25 mouse cellular contexts compared by ENCODE assay signal in genomic region chr10:94295923-94296605, GRCm38 (mm10). TPM values are rescaled to one million over a fixed set of nuclear protein-coding genes. Genes with fewer than 3 reads are reported as not detected.
DNase-seq lines count a peak whose midpoint lies in the region; ATAC-seq lines count a peak whose summit lies in the region.
"Had no signal": no experiment of that assay in that cellular context is flagged by ENCODE, and none has a peak within 500 bp of the region (broad histone marks: within the 10 kb centered on the region; RNA-seq: fewer than 3 reads in every experiment).

No protein-coding gene starts in this region.

- WGBS in forebrain, embryonic 13.5 days = 93% methylated on average over 5 of the region's 5 CpGs
- 90% methylated on average over 5 of the region's 5 CpGs for WGBS in forebrain, embryonic 15.5 days
- 80% methylated on average over 5 of the region's 5 CpGs for WGBS in hindbrain, embryonic 14.5 days
- 94% methylated on average over 5 of the region's 5 CpGs for WGBS in midbrain, embryonic 15.5 days

- ATAC-seq in forebrain, embryonic 13.5 days = no peak
- no peak for ATAC-seq in forebrain, embryonic 15.5 days (replicated peaks)
- ATAC-seq in hindbrain, embryonic 14.5 days (ENCODE audit: low FRiP score) = no peak
- ATAC-seq in midbrain, embryonic 15.5 days (replicated peaks) = no peak
- ATAC-seq: CD4-positive, CD25-positive, alpha-beta regulatory T cell, adult 4 months had no signal

- peak overlapping the region; percentile 55; the same call in 1 of the 2 replicates for H3K27ac ChIP-seq in forebrain, embryonic 13.5 days
- no peak overlapping the region for H3K27ac ChIP-seq in forebrain, embryonic 15.5 days (replicated peaks)
- H3K27ac ChIP-seq in hindbrain, embryonic 14.5 days = 0 out of 2 replicates have a peak overlapping the region, but pooled peaks have one; percentile 16
- peak overlapping the region; percentile 62; the same call in 1 of the 2 replicates for H3K27ac ChIP-seq in midbrain, embryonic 15.5 days
- H3K27ac ChIP-seq: kidney, embryonic 15.5 days; left cerebral cortex, adult 2 months; liver, embryonic 14.5 days had no signal

- DNase-seq in MN1 (ENCODE audit: low spot score) = peak; percentile 34
- no peak for DNase-seq in hindbrain, embryonic 14.5 days (ENCODE audit: low spot score)
- DNase-seq in frontal cortex, postnatal 10 days (ENCODE audit: low spot score in 2 of 2) = no peak
- no peak for DNase-seq in lung, postnatal 14 days
- DNase-seq: gastrocnemius, postnatal 10 days; heart, adult 18-20 months; heart, postnatal 14 days; kidney, adult 11 months; kidney, postnatal 36 days; lung, embryonic 14.5 days; lung, postnatal 36 days; thymus, adult 18-20 months; thymus, postnatal 36 days had no signal

- no peak overlapping the region for H3K4me2 ChIP-seq in forebrain, embryonic 13.5 days
- H3K4me2 ChIP-seq in forebrain, embryonic 15.5 days (replicated peaks) = no peak overlapping the region
- H3K4me2 ChIP-seq in hindbrain, embryonic 14.5 days (replicated peaks) = no peak overlapping the region
- no peak overlapping the region for H3K4me2 ChIP-seq in midbrain, embryonic 15.5 days
- H3K4me2 ChIP-seq: heart, embryonic 12.5 days; kidney, embryonic 15.5 days; lung, embryonic 14.5 days had no signal

- no peaks in the 10 kb centered on the region for H3K27me3 ChIP-seq in forebrain, embryonic 13.5 days
- no peaks in the 10 kb centered on the region for H3K27me3 ChIP-seq in forebrain, embryonic 15.5 days
- H3K27me3 ChIP-seq in hindbrain, embryonic 14.5 days (ENCODE audit: control insufficient read depth, insufficient read depth, low read length) = no peaks in the 10 kb centered on the region
- no peaks in the 10 kb centered on the region for H3K27me3 ChIP-seq in midbrain, embryonic 15.5 days (replicated peaks)
- H3K27me3 ChIP-seq: heart, embryonic 12.5 days had no signal

- H3K4me3 ChIP-seq in forebrain, embryonic 13.5 days = no peak overlapping the region
- no peak overlapping the region for H3K4me3 ChIP-seq in forebrain, embryonic 15.5 days
- no peak overlapping the region for H3K4me3 ChIP-seq in hindbrain, embryonic 14.5 days (replicated peaks; ENCODE audit: low read length)
- H3K4me3 ChIP-seq in midbrain, embryonic 15.5 days = no peak overlapping the region
- H3K4me3 ChIP-seq: embryonic facial prominence, embryonic 10.5 days; heart, embryonic 12.5 days; kidney, embryonic 15.5 days; left cerebral cortex, adult 2 months; megakaryocyte, embryonic 14.5 days had no signal

- H3K36me3 ChIP-seq in forebrain, embryonic 13.5 days (ENCODE audit: poor library complexity, severe bottlenecking) = no peaks in the 10 kb centered on the region
- no peaks in the 10 kb centered on the region for H3K36me3 ChIP-seq in forebrain, embryonic 15.5 days
- no peaks in the 10 kb centered on the region for H3K36me3 ChIP-seq in hindbrain, embryonic 14.5 days (replicated peaks; ENCODE audit: control insufficient read depth, insufficient read depth)
- H3K36me3 ChIP-seq in midbrain, embryonic 15.5 days (replicated peaks) = no peaks in the 10 kb centered on the region
- H3K36me3 ChIP-seq: embryonic facial prominence, embryonic 10.5 days; heart, embryonic 12.5 days; kidney, embryonic 15.5 days had no signal

- no peak overlapping the region for H3K9ac ChIP-seq in forebrain, embryonic 13.5 days
- no peak overlapping the region for H3K9ac ChIP-seq in forebrain, embryonic 15.5 days (replicated peaks)
- H3K9ac ChIP-seq in hindbrain, embryonic 14.5 days = no peak overlapping the region
- no peak overlapping the region for H3K9ac ChIP-seq in midbrain, embryonic 15.5 days
- H3K9ac ChIP-seq: heart, embryonic 12.5 days; kidney, embryonic 15.5 days; liver, embryonic 14.5 days; lung, embryonic 14.5 days had no signal

- peaks cover 21% of the 10 kb centered on the region for H3K4me1 ChIP-seq in forebrain, embryonic 13.5 days
- H3K4me1 ChIP-seq in forebrain, embryonic 15.5 days = peaks cover 17% of the 10 kb centered on the region
- peaks cover 20% of the 10 kb centered on the region for H3K4me1 ChIP-seq in hindbrain, embryonic 14.5 days (replicated peaks; ENCODE audit: control insufficient read depth, insufficient read depth, low read length)
- peaks cover 14% of the 10 kb centered on the region for H3K4me1 ChIP-seq in midbrain, embryonic 15.5 days
- H3K4me1 ChIP-seq: heart, embryonic 12.5 days; kidney, embryonic 15.5 days; megakaryocyte, embryonic 14.5 days had no signal

- H3K9me3 ChIP-seq in forebrain, embryonic 13.5 days (replicated peaks) = no peaks in the 10 kb centered on the region
- H3K9me3 ChIP-seq in forebrain, embryonic 15.5 days = no peaks in the 10 kb centered on the region
- no peaks in the 10 kb centered on the region for H3K9me3 ChIP-seq in hindbrain, embryonic 14.5 days (ENCODE audit: control insufficient read depth, low read length)
- no peaks in the 10 kb centered on the region for H3K9me3 ChIP-seq in midbrain, embryonic 15.5 days
- H3K9me3 ChIP-seq: embryonic facial prominence, embryonic 10.5 days; heart, embryonic 12.5 days; kidney, embryonic 15.5 days had no signal

RNA-seq across cellular contexts. Expression of gene Gm4792, which starts 2.4 kb away (rescaled TPM):
- 0.22 TPM in 1 of 2 replicates, not detected in the other for polyA plus RNA-seq in forebrain, embryonic 13.5 days (2015; fragmentation: Nextera tagmentation; extraction: Ambion mirVana)
- 0.23 TPM in 1 of 2 replicates, not detected in the other for polyA plus RNA-seq in forebrain, embryonic 15.5 days (2015; fragmentation: Nextera tagmentation; extraction: Ambion mirVana)
- polyA plus RNA-seq in hindbrain, embryonic 14.5 days (2014; fragmentation: Nextera tagmentation; extraction: Ambion mirVana) = 0.35 and 0.38 TPM in 2 replicates
- polyA plus RNA-seq in midbrain, embryonic 15.5 days (2015; fragmentation: Nextera tagmentation; extraction: Ambion mirVana) = 0.38 TPM in 1 of 2 replicates, not detected in the other
- polyA plus RNA-seq: CD4-positive, CD25-positive, alpha-beta regulatory T cell, adult 4 months; embryonic facial prominence, embryonic 10.5 days; heart, embryonic 12.5 days; kidney, embryonic 15.5 days; limb, embryonic 14.5 days; liver, embryonic 14.5 days; lung, embryonic 14.5 days; stomach, embryonic 16.5 days had no signal

RNA-seq across cellular contexts. Expression of gene Tmcc3, which starts 15.7 kb away (rescaled TPM):
- polyA plus RNA-seq in forebrain, embryonic 13.5 days (2015; fragmentation: Nextera tagmentation; extraction: Ambion mirVana) = 3.7 and 4.8 TPM in 2 replicates
- polyA plus RNA-seq in forebrain, embryonic 15.5 days (2015; fragmentation: Nextera tagmentation; extraction: Ambion mirVana) = 6.2 and 7.5 TPM in 2 replicates
- 12.5 and 17.9 TPM in 2 replicates for polyA plus RNA-seq in hindbrain, embryonic 14.5 days (2014; fragmentation: Nextera tagmentation; extraction: Ambion mirVana)
- 12.0 and 13.7 TPM in 2 replicates for polyA plus RNA-seq in midbrain, embryonic 15.5 days (2015; fragmentation: Nextera tagmentation; extraction: Ambion mirVana)
